Mouse (Mus musculus) heart, postnatal 0 days (tissue): ENCODE results near the gene Zfp607b.

ENCODE experiments used
- CTCF ChIP-seq: IDR thresholded peaks from 2 replicates; pipeline ENCODE4 v1.5.1; 2016; ENCODE audit warnings: antibody characterized with exemption, control low read depth, low read depth
- EP300 ChIP-seq: IDR thresholded peaks from 2 replicates; pipeline ENCODE4 v1.6.1; 2016; ENCODE audit warnings: antibody characterized with exemption, low read depth

- no peak for TF ChIP-seq EP300
- no peak for TF ChIP-seq CTCF
These were observed 32.8 kb downstream of the Zfp607b start for GRCm38 (mm10) chr7:27721951-27722350.
